ENCODE assay signal across 8 mouse cellular contexts in the genomic region with DNA sequence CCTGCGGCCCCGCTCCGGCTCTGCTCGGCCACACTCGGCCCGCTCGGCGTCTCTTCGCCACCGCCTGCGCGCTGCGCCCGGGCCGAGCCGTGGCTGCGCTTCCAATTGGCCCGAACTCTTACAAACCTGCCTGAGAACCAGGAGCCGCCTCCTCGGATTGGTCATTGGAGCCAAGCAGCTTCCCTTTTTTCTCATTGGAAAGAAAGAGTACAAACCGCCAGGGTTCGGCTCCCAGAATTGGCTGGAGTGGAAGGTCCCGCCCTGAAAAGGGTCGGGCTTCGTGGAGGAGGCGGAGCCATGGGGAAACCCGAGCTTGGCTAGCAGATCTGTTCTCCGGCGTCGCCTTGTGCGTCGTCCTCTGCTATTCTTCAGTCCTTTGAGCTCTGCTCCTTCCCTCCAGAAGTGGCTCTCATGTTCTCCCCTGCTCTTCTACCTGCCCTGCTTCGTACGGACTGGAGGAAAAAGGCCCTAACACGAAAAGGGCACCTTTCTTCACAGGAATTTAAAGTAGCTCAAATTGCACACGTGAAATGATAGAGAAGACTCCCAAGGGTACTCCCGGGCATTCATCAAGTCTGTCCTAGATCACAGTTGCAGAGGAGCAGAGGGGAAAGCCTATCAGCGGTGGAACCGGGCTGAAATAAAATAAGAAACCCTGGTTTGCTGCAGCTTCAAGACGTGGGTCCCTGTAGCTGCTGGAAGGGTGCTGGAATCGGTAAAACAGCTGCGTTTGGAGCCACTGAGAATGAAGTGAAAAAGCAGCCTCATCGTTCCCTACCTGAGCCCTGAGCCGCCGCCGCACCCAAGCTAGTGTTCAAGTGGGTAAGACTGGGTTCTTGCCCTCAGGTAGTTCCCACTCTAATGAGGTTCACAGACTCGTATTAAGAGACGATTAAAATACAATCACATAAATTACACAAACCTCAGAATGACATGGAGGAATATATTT. TPM values are rescaled to one million over a fixed set of nuclear protein-coding genes. Genes with fewer than 3 reads are reported as not detected.
DNase-seq lines count a peak whose midpoint lies in the region; ATAC-seq and TF ChIP-seq lines count a peak whose summit lies in the region.

A gene (minus strand): TSS at position 225 of the 949 bp plus-strand sequence.

- peaks cover 10% of the 10 kb centered on the region; the same call in 1 of the 2 replicates for H3K27me3 ChIP-seq in E14TG2a.4 (ENCODE audit: insufficient read depth, low read length)
- H3K27me3 ChIP-seq in forebrain, embryonic 12.5 days, result no peaks in the 10 kb centered on the region
- H3K27me3 ChIP-seq in heart, postnatal 0 days (ENCODE audit: control insufficient read depth, insufficient read depth, low read length), result no peaks in the 10 kb centered on the region
- H3K27me3 ChIP-seq in liver, embryonic 16.5 days (ENCODE audit: control insufficient read depth, insufficient read depth, low read depth, low read length), result no peaks in the 10 kb centered on the region
- no peaks in the 10 kb centered on the region for H3K27me3 ChIP-seq in neural tube, embryonic 13.5 days
- H3K27me3 ChIP-seq in testis, adult 2 months (ENCODE audit: control insufficient read depth, insufficient read depth, low read length), result no peaks in the 10 kb centered on the region

- 2% methylated on average over 48 of the region's 48 CpGs for WGBS in forebrain, embryonic 12.5 days
- 1% methylated on average over 47 of the region's 48 CpGs for WGBS in heart, postnatal 0 days
- 1% methylated on average over 48 of the region's 48 CpGs for WGBS in liver, embryonic 16.5 days (ENCODE audit: insufficient replicate concordance)
- 1% methylated on average over 48 of the region's 48 CpGs for WGBS in neural tube, embryonic 13.5 days

- no peak for TF ChIP-seq EP300 in heart, postnatal 0 days (IDR thresholded peaks at IDR 0.05; ENCODE audit: low read depth)

- peaks cover 56% of the 10 kb centered on the region for H3K4me1 ChIP-seq in E14TG2a.4 (replicated peaks; ENCODE audit: low read depth, low read length)
- peaks cover 39% of the 10 kb centered on the region for H3K4me1 ChIP-seq in forebrain, embryonic 12.5 days
- H3K4me1 ChIP-seq in heart, postnatal 0 days (ENCODE audit: control insufficient read depth, insufficient read depth), result peaks cover 15% of the 10 kb centered on the region
- H3K4me1 ChIP-seq in liver, embryonic 16.5 days (ENCODE audit: control insufficient read depth, low read depth, low read length), result peaks cover 31% of the 10 kb centered on the region
- H3K4me1 ChIP-seq in neural tube, embryonic 13.5 days (replicated peaks), result peaks cover 45% of the 10 kb centered on the region
- H3K4me1 ChIP-seq in testis, adult 2 months (ENCODE audit: control insufficient read depth, insufficient read depth, low read length), result peaks cover 11% of the 10 kb centered on the region

- TF ChIP-seq CTCF in E14TG2a.4 (conservative IDR thresholded peaks at IDR 0.05; ENCODE audit: low read length), result no peak
- TF ChIP-seq CTCF in heart, postnatal 0 days (IDR thresholded peaks at IDR 0.05; ENCODE audit: low read depth), result no peak
- no peak for TF ChIP-seq CTCF in testis, adult 2 months (IDR thresholded peaks at IDR 0.05; ENCODE audit: control insufficient read depth, insufficient read depth, insufficient replicate concordance, low read depth, low read length)

- no peaks in the 10 kb centered on the region for H3K9me3 ChIP-seq in E14TG2a.4 (ENCODE audit: low read length)
- H3K9me3 ChIP-seq in forebrain, embryonic 12.5 days, result no peaks in the 10 kb centered on the region
- no peaks in the 10 kb centered on the region for H3K9me3 ChIP-seq in heart, postnatal 0 days (replicated peaks; ENCODE audit: control insufficient read depth, low read length)
- H3K9me3 ChIP-seq in liver, embryonic 16.5 days (replicated peaks; ENCODE audit: control insufficient read depth, low read length), result no peaks in the 10 kb centered on the region
- H3K9me3 ChIP-seq in neural tube, embryonic 13.5 days, result no peaks in the 10 kb centered on the region

- ATAC-seq in forebrain, embryonic 12.5 days (ENCODE audit: low FRiP score), result peak; percentile 97
- peak; percentile 96 for ATAC-seq in heart, postnatal 0 days (ENCODE audit: insufficient read depth, low read depth)
- ATAC-seq in liver, embryonic 16.5 days (ENCODE audit: low read depth), result peak; percentile 95
- ATAC-seq in neural tube, embryonic 13.5 days (ENCODE audit: low read depth), result peak; percentile 94

- DNase-seq in c-Kit-positive CD71-positive TER-119-positive erythroid progenitor cells, embryonic 14.5 days (ENCODE audit: low spot score), result peak; percentile 98
- peak; percentile 98 for DNase-seq in heart, postnatal 0 days (ENCODE audit: low spot score)
- peak; percentile 95 to 97 for DNase-seq in kidney, postnatal 4 days

- peak; percentile 60 for TF ChIP-seq POLR2A in testis, adult 2 months (IDR thresholded peaks at IDR 0.05; ENCODE audit: control insufficient read depth, low read depth, low read length)

- H3K4me2 ChIP-seq in forebrain, embryonic 12.5 days, result peak within 1 kb of the TSS; percentile 70
- H3K4me2 ChIP-seq in heart, postnatal 0 days (ENCODE audit: low read depth, low read length), result peak within 1 kb of the TSS; percentile 88
- H3K4me2 ChIP-seq in liver, embryonic 16.5 days (ENCODE audit: low read depth, low read length), result peak within 1 kb of the TSS; percentile 88
- peak within 1 kb of the TSS; percentile 82 for H3K4me2 ChIP-seq in neural tube, embryonic 13.5 days

- H3K4me3 ChIP-seq in E14TG2a.4 (replicated peaks; ENCODE audit: low read length), result peak within 1 kb of the TSS; percentile 99
- peak within 1 kb of the TSS; percentile 78 for H3K4me3 ChIP-seq in forebrain, embryonic 12.5 days (replicated peaks)
- peak within 1 kb of the TSS; percentile 86 for H3K4me3 ChIP-seq in heart, postnatal 0 days (ENCODE audit: low read depth, low read length)
- H3K4me3 ChIP-seq in liver, embryonic 16.5 days (ENCODE audit: low read depth, low read length), result peak within 1 kb of the TSS; percentile 93
- peak within 1 kb of the TSS; percentile 93 for H3K4me3 ChIP-seq in neural tube, embryonic 13.5 days
- peak within 1 kb of the TSS; percentile 88 for H3K4me3 ChIP-seq in testis, adult 2 months (ENCODE audit: control insufficient read depth, low read depth, low read length)

- H3K27ac ChIP-seq in forebrain, embryonic 12.5 days, result peak within 1 kb of the TSS; percentile 93
- H3K27ac ChIP-seq in heart, postnatal 0 days (ENCODE audit: low read depth), result peak within 1 kb of the TSS; percentile 90
- peak within 1 kb of the TSS; percentile 88 for H3K27ac ChIP-seq in liver, embryonic 16.5 days (ENCODE audit: low read length)
- peak within 1 kb of the TSS; percentile 91 for H3K27ac ChIP-seq in neural tube, embryonic 13.5 days (replicated peaks)
- H3K27ac ChIP-seq in testis, adult 2 months (ENCODE audit: control insufficient read depth, insufficient read depth, low read depth, low read length), result peak within 1 kb of the TSS; percentile 9; the same call in 1 of the 2 replicates

- H3K36me3 ChIP-seq in E14TG2a.4 (ENCODE audit: insufficient read depth, low read length), result peaks cover 30% of the 10 kb centered on the region
- H3K36me3 ChIP-seq in forebrain, embryonic 12.5 days (replicated peaks), result 0 out of 2 replicates have a peak, but pooled peaks cover 3% of the 10 kb centered on the region
- no peaks in the 10 kb centered on the region for H3K36me3 ChIP-seq in heart, postnatal 0 days (replicated peaks; ENCODE audit: control insufficient read depth, insufficient read depth, low read length)
- no peaks in the 10 kb centered on the region for H3K36me3 ChIP-seq in liver, embryonic 16.5 days (ENCODE audit: control insufficient read depth, insufficient read depth)
- peaks cover 6% of the 10 kb centered on the region; the same call in 1 of the 2 replicates for H3K36me3 ChIP-seq in neural tube, embryonic 13.5 days
- H3K36me3 ChIP-seq in testis, adult 2 months (ENCODE audit: control insufficient read depth, insufficient read depth, low read length), result no peaks in the 10 kb centered on the region

- peak within 1 kb of the TSS; percentile 89 for H3K9ac ChIP-seq in forebrain, embryonic 12.5 days
- H3K9ac ChIP-seq in heart, postnatal 0 days (replicated peaks; ENCODE audit: low read depth, low read length), result peak within 1 kb of the TSS; percentile 83
- peak within 1 kb of the TSS; percentile 93 for H3K9ac ChIP-seq in liver, embryonic 16.5 days (ENCODE audit: low read depth, low read length)
- peak within 1 kb of the TSS; percentile 95 for H3K9ac ChIP-seq in neural tube, embryonic 13.5 days

RNA-seq across cellular contexts. Expression of the gene that starts here (rescaled TPM):
- 111 and 124 TPM in 2 replicates for polyA plus RNA-seq in forebrain, embryonic 12.5 days (2016; fragmentation: Nextera tagmentation; extraction: Ambion mirVana)
- total RNA-seq in heart, postnatal 0 days (2014; rRNA removed; ENCODE audit: low replicate concordance), result 46.3 and 46.6 TPM in 2 replicates
- polyA plus RNA-seq in heart, postnatal 0 days (2015; fragmentation: Nextera tagmentation; extraction: Ambion mirVana), result 25.2 and 27.1 TPM in 2 replicates
- polyA plus RNA-seq in liver, embryonic 16.5 days (2015; fragmentation: Nextera tagmentation; extraction: Ambion mirVana), result 25.5 and 28.7 TPM in 2 replicates
- 78.7 and 81.6 TPM in 2 replicates for polyA plus RNA-seq in neural tube, embryonic 13.5 days (2015; fragmentation: Nextera tagmentation; extraction: Ambion mirVana)
- polyA plus RNA-seq in testis, adult 2 months (2012; rRNA removed), result 12.4 and 12.9 TPM in 2 replicates

Comparison
In these comparisons a context has a peak if more than half of its experiments do, and no peak if none do; other contexts are left out.
1. Peak in every context shown above with its lines: DNase-seq, ATAC-seq, H3K4me3 ChIP-seq and H3K27ac ChIP-seq.
2. H3K27ac ChIP-seq: peak in every context shown above with its lines; median percentile 93 in forebrain, embryonic 12.5 days; 91 in neural tube, embryonic 13.5 days; 90 in heart, postnatal 0 days; 88 in liver, embryonic 16.5 days; 9 in testis, adult 2 months.